Mouse (Mus musculus): ENCODE measurements around the gene Wapl.

Wapl gene

DNA sequence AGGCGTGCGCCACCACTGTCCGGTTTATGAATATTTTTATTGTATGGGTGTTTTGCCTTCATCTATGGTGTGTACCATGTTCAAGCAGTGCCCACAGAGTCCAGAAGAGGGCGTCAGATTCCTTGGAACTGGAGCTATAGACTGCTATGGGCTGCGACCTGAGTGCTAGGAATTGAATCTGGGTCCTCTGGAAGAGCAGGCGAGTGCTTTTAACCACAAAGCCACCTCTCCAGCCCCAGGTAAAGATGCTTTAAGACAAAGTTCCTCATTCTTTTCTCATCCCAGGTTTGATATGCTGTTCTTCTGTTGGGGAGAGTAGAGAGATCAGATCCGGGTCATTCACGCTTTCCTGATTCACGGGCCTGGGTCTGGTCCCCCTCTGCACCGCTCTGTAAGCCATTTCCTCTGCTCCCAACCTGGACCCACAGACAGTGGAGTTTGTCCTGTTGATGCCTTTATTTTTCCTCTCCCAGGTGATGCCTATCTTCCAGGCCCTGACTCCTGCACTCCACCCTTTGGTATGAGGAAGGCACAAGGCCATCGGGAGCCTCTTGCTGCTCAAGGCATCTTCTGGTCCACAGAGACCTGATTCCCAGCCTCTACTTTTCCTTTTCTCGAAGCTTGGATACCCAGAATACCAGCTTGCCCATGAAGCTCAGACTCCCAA, 103.1 kb downstream of the Wapl start:
- no peak for DNase-seq

DNA sequence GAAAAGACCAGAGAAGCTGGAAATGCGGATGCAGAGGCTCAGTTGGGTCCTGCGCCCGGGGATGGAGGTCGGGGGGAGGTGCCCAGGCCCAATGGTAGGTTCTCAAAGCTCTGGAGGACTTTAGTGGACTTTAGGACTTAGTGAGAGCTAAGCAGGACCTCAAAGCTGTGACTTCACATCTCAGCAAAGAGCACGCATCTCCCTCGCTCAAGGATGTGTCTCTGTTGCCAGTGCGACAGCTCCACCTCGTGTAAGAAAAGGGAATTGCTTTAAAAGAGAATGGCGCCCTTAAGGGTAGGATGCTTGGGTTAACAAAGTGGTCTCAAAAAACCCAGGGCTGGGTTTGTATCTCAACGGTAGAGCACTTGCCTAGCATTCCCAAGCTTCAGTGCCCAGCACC, 104.1 kb downstream of the Wapl start:
- DNase-seq, result peak; percentile 35

GRCm38 (mm10) chr14:34778760-34779159, 105.0 kb downstream of the Wapl start:
- no peak for DNase-seq

DNA sequence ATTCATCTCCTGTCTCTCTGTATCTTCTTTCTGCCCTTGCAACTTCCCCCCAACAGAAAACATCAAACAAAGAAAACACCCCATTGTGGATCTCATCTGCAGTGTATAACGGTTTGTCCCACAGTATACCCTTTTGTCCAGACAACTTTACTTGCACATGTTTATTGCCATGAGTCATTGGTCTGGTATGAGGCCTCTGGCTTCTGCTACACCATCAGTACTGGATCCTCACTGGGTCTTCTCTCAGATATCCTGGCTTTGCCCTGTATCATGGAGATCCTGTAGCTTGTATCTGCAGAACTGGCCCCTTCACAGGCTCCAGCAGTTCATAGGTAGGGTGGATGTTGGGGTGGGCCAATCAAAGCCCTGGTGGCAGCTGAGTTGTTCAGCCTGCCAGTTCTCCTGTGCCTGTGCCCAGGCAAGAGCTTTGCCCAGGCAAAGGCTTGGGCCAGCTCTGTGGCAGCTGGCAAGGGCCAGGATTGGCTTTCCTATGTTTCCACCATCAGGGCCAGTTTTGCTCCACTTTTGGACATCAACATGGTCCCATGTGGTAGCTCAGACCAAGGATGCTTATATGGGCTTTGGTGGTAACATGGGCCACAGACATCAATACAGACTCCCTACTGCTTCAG, 119.8 kb downstream of the Wapl start:
- DNase-seq, result no peak
